Mouse (Mus musculus) MEL (cell line): Measurements from ENCODE around the gene Klre1. TPM values are rescaled to one million over a fixed set of nuclear protein-coding genes. Genes with fewer than 3 reads are reported as not detected.
A peak's percentile ranks its signal among the peaks of the same experiment; 100 is the strongest.

Source experiments
- DNase-seq: peaks from one replicate; pipeline ENCODE4 v3.0.0; 2011; ENCODE audit warnings: low read depth, low spot score
- H3K27ac ChIP-seq: 2 replicates; pipeline ENCODE4 v1.5.1; 2012; ENCODE audit warnings: low read depth, mild to moderate bottlenecking, control low read depth, low read length, moderate library complexity; ENCODE audit not compliant: control insufficient read depth
- H3K27me3 ChIP-seq, 2 experiments: fragments of 150-350 bp in 1 of 2; sonication (generic) in 1 of 2; 2 replicates each; pipeline ENCODE4 v1.6.1; 2012; ENCODE audit warnings: low read length in 2 of 2, mild to moderate bottlenecking in 2 of 2, improper control_type of control experiment in 1 of 2, moderate library complexity in 1 of 2; ENCODE audit not compliant: insufficient read depth in 2 of 2, control insufficient read depth in 1 of 2
- H3K36me3 ChIP-seq, 2 experiments: 2 replicates each; pipeline ENCODE4 v1.6.1; 2012 to 2014; ENCODE audit warnings: low read length in 2 of 2, improper control_type of control experiment in 1 of 2, inconsistent platforms in 1 of 2, mild to moderate bottlenecking in 1 of 2; ENCODE audit not compliant: insufficient read depth in 2 of 2, control insufficient read depth in 1 of 2
- H3K4me1 ChIP-seq, 2 experiments: fragments of 150-350 bp in 1 of 2; sonication (generic) in 1 of 2; 2 replicates each; pipeline ENCODE4 v1.6.1; 2012; ENCODE audit warnings: low read length in 2 of 2, improper control_type of control experiment in 1 of 2, mild to moderate bottlenecking in 1 of 2; ENCODE audit not compliant: insufficient read depth in 2 of 2, control insufficient read depth in 1 of 2
- H3K4me3 ChIP-seq, 2 experiments: fragments of 150-350 bp in 1 of 2; sonication (generic) in 1 of 2; 2 replicates each; pipeline ENCODE4 v1.5.1; 2012; ENCODE audit warnings: low read depth in 2 of 2, low read length in 2 of 2, mild to moderate bottlenecking in 2 of 2, moderate library complexity in 2 of 2, control low read depth in 1 of 2, improper control_type of control experiment in 1 of 2; ENCODE audit not compliant: control insufficient read depth in 1 of 2, insufficient read depth in 1 of 2
- H3K79me2 ChIP-seq: 2 replicates; pipeline ENCODE4 v1.6.1; 2012; ENCODE audit warnings: mild to moderate bottlenecking, low read length, moderate library complexity; ENCODE audit not compliant: control insufficient read depth, poor library complexity, insufficient read depth
- H3K9ac ChIP-seq: 2 replicates; pipeline ENCODE4 v1.6.1; 2012; ENCODE audit warnings: low read depth, mild to moderate bottlenecking, control low read depth, low read length, moderate library complexity; ENCODE audit not compliant: control insufficient read depth, poor library complexity, severe bottlenecking
- H3K9me3 ChIP-seq: fragments of 150-350 bp; sonication (generic); replicated peaks from 2 replicates; pipeline ENCODE4 v1.6.1; 2012; ENCODE audit warnings: mild to moderate bottlenecking, low read length, improper control_type of control experiment, moderate library complexity; ENCODE audit not compliant: insufficient read depth
- BHLHE40 ChIP-seq: IDR thresholded peaks from 2 replicates; pipeline ENCODE4 v1.6.1; 2012; ENCODE audit warnings: low read depth, mild to moderate bottlenecking, inconsistent platforms, low read length, improper control_type of control experiment, borderline replicate concordance
- CHD1 ChIP-seq: IDR thresholded peaks from 2 replicates; pipeline ENCODE4 v1.6.1; 2012; ENCODE audit warnings: low read depth, mild to moderate bottlenecking, inconsistent platforms, low read length, improper control_type of control experiment
- CHD2 ChIP-seq: IDR thresholded peaks from 2 replicates; pipeline ENCODE4 v1.6.1; 2011; ENCODE audit warnings: low read length, improper control_type of control experiment
- CTCF ChIP-seq, 3 experiments: IDR thresholded peaks in 2 of 3; conservative IDR thresholded peaks in 1 of 3; 2 replicates each; pipeline ENCODE4 v1.5.1; 2011 to 2012; ENCODE audit warnings: low read length in 3 of 3, low read depth in 2 of 3, mild to moderate bottlenecking in 2 of 3, improper control_type of control experiment in 1 of 3, inconsistent platforms in 1 of 3, mixed read lengths in 1 of 3, moderate library complexity in 1 of 3; ENCODE audit not compliant: control insufficient read depth in 1 of 3, insufficient read depth in 1 of 3, poor library complexity in 1 of 3, severe bottlenecking in 1 of 3
- GATA1 ChIP-seq: IDR thresholded peaks from 2 replicates; pipeline ENCODE4 v1.6.1; 2011; ENCODE audit warnings: low read depth, low read length, improper control_type of control experiment
- HCFC1 ChIP-seq: IDR thresholded peaks from 2 replicates; pipeline ENCODE4 v1.6.1; 2012; ENCODE audit warnings: low read depth, mild to moderate bottlenecking, inconsistent platforms, low read length, improper control_type of control experiment, moderate library complexity
- KAT2A ChIP-seq: conservative IDR thresholded peaks from 2 replicates; pipeline ENCODE4 v1.6.1; 2012; ENCODE audit warnings: low read depth, low read length, improper control_type of control experiment, inconsistent platforms
- MAFK ChIP-seq: IDR thresholded peaks from 2 replicates; pipeline ENCODE4 v1.6.1; 2011; ENCODE audit warnings: low read depth, mild to moderate bottlenecking, low read length, improper control_type of control experiment, borderline replicate concordance
- MAX ChIP-seq: IDR thresholded peaks from 2 replicates; pipeline ENCODE4 v1.6.1; 2011; ENCODE audit warnings: low read length, improper control_type of control experiment
- MAZ ChIP-seq: IDR thresholded peaks from 2 replicates; pipeline ENCODE4 v1.6.1; 2012; ENCODE audit warnings: low read depth, mild to moderate bottlenecking, inconsistent platforms, low read length, improper control_type of control experiment
- MEF2A ChIP-seq: IDR thresholded peaks from 2 replicates; pipeline ENCODE4 v1.6.1; 2014; ENCODE audit warnings: low read depth, mild to moderate bottlenecking, inconsistent platforms, low read length, improper control_type of control experiment; ENCODE audit not compliant: poor library complexity, insufficient replicate concordance, severe bottlenecking; ENCODE audit errors: extremely low read depth
- MXI1 ChIP-seq: IDR thresholded peaks from 2 replicates; pipeline ENCODE4 v1.6.1; 2011; ENCODE audit warnings: mild to moderate bottlenecking, low read depth, low read length, improper control_type of control experiment
- MYB ChIP-seq: IDR thresholded peaks from 2 replicates; pipeline ENCODE4 v1.6.1; 2011; ENCODE audit warnings: mild to moderate bottlenecking, low read depth, low read length, improper control_type of control experiment
- MYC ChIP-seq: IDR thresholded peaks from 2 replicates; pipeline ENCODE4 v1.6.1; 2011; ENCODE audit warnings: low read depth, mild to moderate bottlenecking, low read length, improper control_type of control experiment, moderate library complexity
- RAD21 ChIP-seq: IDR thresholded peaks from 2 replicates; pipeline ENCODE4 v1.6.1; 2011; ENCODE audit warnings: mild to moderate bottlenecking, low read depth, low read length, improper control_type of control experiment
- RCOR1 ChIP-seq: IDR thresholded peaks from 2 replicates; pipeline ENCODE4 v1.6.1; 2012; ENCODE audit warnings: low read depth, mild to moderate bottlenecking, inconsistent platforms, low read length, improper control_type of control experiment
- SIN3A ChIP-seq: IDR thresholded peaks from 2 replicates; pipeline ENCODE4 v1.6.1; 2012; ENCODE audit warnings: low read length, improper control_type of control experiment, inconsistent platforms
- SMC3 ChIP-seq: IDR thresholded peaks from 2 replicates; pipeline ENCODE4 v1.6.1; 2011; ENCODE audit warnings: low read depth, low read length, improper control_type of control experiment
- TAL1 ChIP-seq: IDR thresholded peaks from 2 replicates; pipeline ENCODE4 v1.6.1; 2012; ENCODE audit warnings: mild to moderate bottlenecking, inconsistent platforms, low read length, moderate library complexity, mixed read lengths
- TCF12 ChIP-seq: IDR thresholded peaks from 2 replicates; pipeline ENCODE4 v1.6.1; 2014; ENCODE audit warnings: low read depth, mild to moderate bottlenecking, inconsistent platforms, low read length, improper control_type of control experiment, moderate library complexity
- USF2 ChIP-seq, 2 experiments: IDR thresholded peaks; 2 replicates each; pipeline ENCODE4 v1.6.1; 2011 to 2012; ENCODE audit warnings: improper control_type of control experiment in 2 of 2, low read length in 2 of 2, borderline replicate concordance in 1 of 2, inconsistent platforms in 1 of 2, low read depth in 1 of 2, mild to moderate bottlenecking in 1 of 2; ENCODE audit not compliant: insufficient read depth in 1 of 2
- ZC3H11A ChIP-seq: IDR thresholded peaks from 2 replicates; pipeline ENCODE4 v1.6.1; 2012; ENCODE audit warnings: low read depth, mild to moderate bottlenecking, inconsistent platforms, low read length, improper control_type of control experiment
- ZKSCAN1 ChIP-seq: IDR thresholded peaks from 2 replicates; pipeline ENCODE4 v1.6.1; 2012; ENCODE audit warnings: low read depth, mild to moderate bottlenecking, inconsistent platforms, low read length, improper control_type of control experiment, moderate library complexity
- polyA plus RNA-seq, 2 experiments: library from polyadenylated mRNA; stranded (reverse) in 1 of 2; unstranded in 1 of 2; fragments of >175 nt in 1 of 2; fragments of >200 nt in 1 of 2; gene quantifications; 2 replicates each; pipeline versions ENCODE4 v1.2.1 to v1.2.4; 2012; ENCODE audit warnings: low replicate concordance in 2 of 2, low read depth in 1 of 2; ENCODE audit not compliant: insufficient read length in 2 of 2, insufficient read depth in 1 of 2, missing spikeins in 1 of 2
- total RNA-seq: library from RNA; depleted of rRNA; stranded (reverse); fragments of 300-350 nt; gene quantifications from 2 replicates; pipeline ENCODE4 v1.2.3, GENCODE M21; 2012

Gene Klre1
- total and polyA plus RNA-seq, 3 experiments = not detected

GRCm38 (mm10) chr6:129535723-129536122 is 42.0 kb upstream of the Klre1 start:
- TF ChIP-seq MYC (no peak), RAD21 (no peak), CHD1 (no peak), KAT2A (no peak), GATA1 (no peak), SMC3 (no peak), SIN3A (no peak), MXI1 (no peak), ZC3H11A (no peak), USF2 (IDR thresholded peaks at IDR 0.05; ENCODE audit: borderline replicate concordance in 1 of 2, insufficient read depth in 1 of 2, low read depth in 1 of 2, low read length in 2 of 2) (no peak), HCFC1 (no peak), MAZ (no peak), ZKSCAN1 (no peak), CHD2 (no peak), CTCF (IDR thresholded peaks at IDR 0.05 in 2 of 3, conservative IDR thresholded peaks at IDR 0.05 in 1 of 3; ENCODE audit: control insufficient read depth in 1 of 3, insufficient read depth in 1 of 3, low read depth in 2 of 3, low read length in 3 of 3, poor library complexity in 1 of 3, severe bottlenecking in 1 of 3) (no peak), MAX (no peak), RCOR1 (no peak)
- H3K9me3 ChIP-seq = no peaks in the 10 kb centered on the region
- no peak overlapping the region for H3K9ac ChIP-seq
- H3K79me2 ChIP-seq = peaks cover 27% of the 10 kb centered on the region
- peak; percentile 36 for DNase-seq
- no peak overlapping the region for H3K4me3 ChIP-seq
- H3K27ac ChIP-seq = no peak overlapping the region
- H3K27me3 ChIP-seq = no peaks in the 10 kb centered on the region
- H3K4me1 ChIP-seq = peaks cover 11 to 17% of the 10 kb centered on the region in 2 experiments
- H3K36me3 ChIP-seq = peaks cover 10 to 13% of the 10 kb centered on the region in 2 experiments

- no peak overlapping the region for H3K9ac ChIP-seq
These were observed 39.1 kb upstream of the Klre1 start for GRCm38 (mm10) chr6:129538555-129538954.

More at GRCm38 (mm10) chr6:129538555-129538954, 39.1 kb upstream of the Klre1 start:
- no peak overlapping the region for H3K4me3 ChIP-seq
- no peaks in the 10 kb centered on the region for H3K9me3 ChIP-seq
- no peak for DNase-seq
- no peaks in the 10 kb centered on the region for H3K27me3 ChIP-seq
- H3K79me2 ChIP-seq = peaks cover 21% of the 10 kb centered on the region
- H3K36me3 ChIP-seq = peaks cover 13 to 14% of the 10 kb centered on the region in 2 experiments
- TF ChIP-seq TAL1 (no peak), KAT2A (no peak), RCOR1 (no peak), TCF12 (no peak), MAX (no peak), HCFC1 (no peak), MYC (no peak), MAFK (no peak), MXI1 (no peak), BHLHE40 (no peak), MYB (no peak), MAZ (no peak), MEF2A (no peak), SMC3 (no peak)
- H3K27ac ChIP-seq = no peak overlapping the region
- peaks cover 11 to 14% of the 10 kb centered on the region in 2 experiments for H3K4me1 ChIP-seq
